Mouse (Mus musculus): ENCODE measurements at regions not wholly inside any gene's neighbourhood (a gene's known extent, or its start where the extent isn't known, plus 50 kb on each side); places are given as distances from the start of the nearest gene placed in this dataset.
A peak's percentile ranks its signal among the peaks of the same experiment; 100 is the strongest.

GRCm38 (mm10) chr2:94590494-94590893, 152.6 kb upstream of the Api5 start:
- no peak for DNase-seq
- WGBS = 76% methylated on average over 6 of the region's 6 CpGs
- H3K4me3 ChIP-seq (replicated peaks; ENCODE audit: insufficient read depth, low read depth, low read length) = no peak overlapping the region

GRCm38 (mm10) chr2:94587255-94587654, 149.3 kb upstream of the Api5 start:
- no peak for DNase-seq
- H3K27me3 ChIP-seq (ENCODE audit: control insufficient read depth, insufficient read depth, low read length) = no peaks in the 10 kb centered on the region
- H3K27ac ChIP-seq (ENCODE audit: insufficient read depth, low read length) = no peak overlapping the region
- no peaks in the 10 kb centered on the region for H3K4me1 ChIP-seq (ENCODE audit: control insufficient read depth, insufficient read depth, low read length)
- WGBS = 66% methylated on average over 1 of the region's 1 CpGs
- no peak for TF ChIP-seq CTCF (IDR thresholded peaks at IDR 0.05; ENCODE audit: borderline replicate concordance, insufficient read depth, low read depth, low read length)
- TF ChIP-seq POLR2A (IDR thresholded peaks at IDR 0.05; ENCODE audit: borderline replicate concordance, insufficient read depth, low read length) = no peak
- H3K4me3 ChIP-seq (replicated peaks; ENCODE audit: insufficient read depth, low read depth, low read length) = no peak overlapping the region

More at GRCm38 (mm10) chr2:94590494-94590893, 152.6 kb upstream of the Api5 start:
- Histone ChIP-seq H3K27ac (ENCODE audit: insufficient read depth, low read length) (no peak overlapping the region), H3K27me3 (ENCODE audit: control insufficient read depth, insufficient read depth, low read length) (no peaks in the 10 kb centered on the region), H3K4me1 (ENCODE audit: control insufficient read depth, insufficient read depth, low read length) (no peaks in the 10 kb centered on the region)
- TF ChIP-seq CTCF (IDR thresholded peaks at IDR 0.05; ENCODE audit: borderline replicate concordance, insufficient read depth, low read depth, low read length) (no peak), POLR2A (IDR thresholded peaks at IDR 0.05; ENCODE audit: borderline replicate concordance, insufficient read depth, low read length) (no peak)

- Histone ChIP-seq H3K27ac (ENCODE audit: insufficient read depth, low read length) (no peak overlapping the region), H3K4me3 (replicated peaks; ENCODE audit: insufficient read depth, low read depth, low read length) (no peak overlapping the region), H3K27me3 (ENCODE audit: control insufficient read depth, insufficient read depth, low read length) (no peaks in the 10 kb centered on the region), H3K4me1 (ENCODE audit: control insufficient read depth, insufficient read depth, low read length) (no peaks in the 10 kb centered on the region)
- DNase-seq = peak in 1 of 2 experiments; percentile 3
- 62% methylated on average over 3 of the region's 3 CpGs for WGBS
- TF ChIP-seq CTCF (IDR thresholded peaks at IDR 0.05; ENCODE audit: borderline replicate concordance, insufficient read depth, low read depth, low read length) (no peak), POLR2A (IDR thresholded peaks at IDR 0.05; ENCODE audit: borderline replicate concordance, insufficient read depth, low read length) (no peak)
Observed at GRCm38 (mm10) chr2:94571646-94572045, 133.7 kb upstream of the Api5 start.

GRCm38 (mm10) chr2:94541230-94541905, 103.4 kb upstream of the Api5 start:
- Histone ChIP-seq H3K4me3 (replicated peaks; ENCODE audit: insufficient read depth, low read depth, low read length) (no peak overlapping the region), H3K27ac (ENCODE audit: insufficient read depth, low read length) (no peak overlapping the region), H3K27me3 (ENCODE audit: control insufficient read depth, insufficient read depth, low read length) (no peaks in the 10 kb centered on the region), H3K4me1 (ENCODE audit: control insufficient read depth, insufficient read depth, low read length) (peaks cover 3% of the 10 kb centered on the region; the same call in 1 of the 2 replicates)
- DNase-seq = no peak
- WGBS = 90% methylated on average over 3 of the region's 3 CpGs
- TF ChIP-seq POLR2A (IDR thresholded peaks at IDR 0.05; ENCODE audit: borderline replicate concordance, insufficient read depth, low read length) (no peak), CTCF (IDR thresholded peaks at IDR 0.05; ENCODE audit: borderline replicate concordance, insufficient read depth, low read depth, low read length) (no peak)

- Histone ChIP-seq H3K27me3 (ENCODE audit: control insufficient read depth, insufficient read depth, low read length) (no peaks in the 10 kb centered on the region), H3K4me1 (ENCODE audit: control insufficient read depth, insufficient read depth, low read length) (peaks cover 4% of the 10 kb centered on the region; the same call in 1 of the 2 replicates), H3K27ac (ENCODE audit: insufficient read depth, low read length) (no peak overlapping the region), H3K4me3 (replicated peaks; ENCODE audit: insufficient read depth, low read depth, low read length) (no peak overlapping the region)
- TF ChIP-seq CTCF (IDR thresholded peaks at IDR 0.05; ENCODE audit: borderline replicate concordance, insufficient read depth, low read depth, low read length) = no peak
- TF ChIP-seq POLR2A (IDR thresholded peaks at IDR 0.05; ENCODE audit: borderline replicate concordance, insufficient read depth, low read length) = no peak
- 15% methylated on average over 4 of the region's 4 CpGs for WGBS
- DNase-seq = peak; percentile 26 to 48
Observed at GRCm38 (mm10) chr2:94536631-94537030, 98.7 kb upstream of the Api5 start.

GRCm38 (mm10) chr2:94531175-94531574, 93.2 kb upstream of the Api5 start:
- Histone ChIP-seq H3K4me3 (replicated peaks; ENCODE audit: insufficient read depth, low read depth, low read length) (no peak overlapping the region), H3K27ac (ENCODE audit: insufficient read depth, low read length) (no peak overlapping the region), H3K4me1 (ENCODE audit: control insufficient read depth, insufficient read depth, low read length) (peaks cover 3% of the 10 kb centered on the region; the same call in 1 of the 2 replicates), H3K27me3 (ENCODE audit: control insufficient read depth, insufficient read depth, low read length) (no peaks in the 10 kb centered on the region)
- no peak for TF ChIP-seq POLR2A (IDR thresholded peaks at IDR 0.05; ENCODE audit: borderline replicate concordance, insufficient read depth, low read length)
- TF ChIP-seq CTCF (IDR thresholded peaks at IDR 0.05; ENCODE audit: borderline replicate concordance, insufficient read depth, low read depth, low read length) = no peak
- DNase-seq = peak; percentile 62 to 70
- 6% methylated on average over 5 of the region's 5 CpGs for WGBS

- no peaks in the 10 kb centered on the region for H3K27me3 ChIP-seq (ENCODE audit: control insufficient read depth, insufficient read depth, low read length)
- WGBS = 82% methylated on average over 6 of the region's 6 CpGs
Observed at GRCm38 (mm10) chr2:94524536-94524935, 86.6 kb upstream of the Api5 start.

GRCm38 (mm10) chr2:94516866-94517265, 78.9 kb upstream of the Api5 start:
- Histone ChIP-seq H3K27me3 (ENCODE audit: control insufficient read depth, insufficient read depth, low read length) (no peaks in the 10 kb centered on the region), H3K4me3 (replicated peaks; ENCODE audit: insufficient read depth, low read depth, low read length) (no peak overlapping the region), H3K4me1 (ENCODE audit: control insufficient read depth, insufficient read depth, low read length) (peaks cover 20% of the 10 kb centered on the region; the same call in 1 of the 2 replicates), H3K27ac (ENCODE audit: insufficient read depth, low read length) (no peak overlapping the region)
- DNase-seq = peak; percentile 58 to 88
- WGBS = 6% methylated on average over 1 of the region's 1 CpGs
- TF ChIP-seq POLR2A (IDR thresholded peaks at IDR 0.05; ENCODE audit: borderline replicate concordance, insufficient read depth, low read length) = no peak
- no peak for TF ChIP-seq CTCF (IDR thresholded peaks at IDR 0.05; ENCODE audit: borderline replicate concordance, insufficient read depth, low read depth, low read length)

More at GRCm38 (mm10) chr2:94524536-94524935, 86.6 kb upstream of the Api5 start:
- no peak for TF ChIP-seq POLR2A (IDR thresholded peaks at IDR 0.05; ENCODE audit: borderline replicate concordance, insufficient read depth, low read length)
- TF ChIP-seq CTCF (IDR thresholded peaks at IDR 0.05; ENCODE audit: borderline replicate concordance, insufficient read depth, low read depth, low read length) = no peak
- no peak overlapping the region for H3K27ac ChIP-seq (ENCODE audit: insufficient read depth, low read length)
- H3K4me1 ChIP-seq (ENCODE audit: control insufficient read depth, insufficient read depth, low read length) = no peaks in the 10 kb centered on the region
- DNase-seq = no peak
- no peak overlapping the region for H3K4me3 ChIP-seq (replicated peaks; ENCODE audit: insufficient read depth, low read depth, low read length)
